Mouse (Mus musculus) left cerebral cortex, adult 2 months (tissue): ENCODE results near the gene Csdc2. TPM values are rescaled to one million over a fixed set of nuclear protein-coding genes. Genes with fewer than 3 reads are reported as not detected.

ENCODE experiments used
- DNase-seq, 2 experiments: peaks; one replicate each; pipeline ENCODE4 v3.0.0; 2021 to 2022; ENCODE audit warnings: low spot score in 2 of 2, mixed read lengths in 1 of 2; ENCODE audit errors: extremely low spot score in 1 of 2
- H3K27ac ChIP-seq: fragments of 200-600 bp; 2 replicates; pipeline ENCODE4 v1.8.1; 2022
- H3K4me3 ChIP-seq: fragments of 200-600 bp; 2 replicates; pipeline ENCODE4 v1.8.1; 2022
- CTCF ChIP-seq: fragments of 200-600 bp; IDR thresholded peaks from 2 replicates; pipeline ENCODE4 v1.8.1; 2022; ENCODE audit warnings: antibody characterized with exemption, mild to moderate bottlenecking, moderate library complexity
- intact Hi-C: fragments of 180-260 bp; cut with DNase I; formaldehyde crosslinking; loops from one replicate; pipeline ENCODE4 v1.15.1; 2025
- total RNA-seq, 2 experiments: library from RNA; stranded (reverse); gene quantifications; 2 replicates each; pipeline ENCODE4 v1.2.3; 2021

Csdc2 gene
- total RNA-seq, 2 experiments from 2014 or later = 91.2 to 97.6 TPM

GRCm38 (mm10) chr15:81926446-81926822, 10.1 kb upstream of the Csdc2 start:
- peak overlapping the region; percentile 28; the same call in 1 of the 2 replicates for H3K27ac ChIP-seq
- DNase-seq = no peak
- TF ChIP-seq CTCF = no peak
- H3K4me3 ChIP-seq = no peak overlapping the region
- intact Hi-C loops = no loop called here

- no peak for DNase-seq
- H3K4me3 ChIP-seq = no peak overlapping the region
- intact Hi-C loops = no loop called here
- no peak for TF ChIP-seq CTCF
- H3K27ac ChIP-seq = no peak overlapping the region
Observed at GRCm38 (mm10) chr15:81927741-81928140, 8.8 kb upstream of the Csdc2 start.

GRCm38 (mm10) chr15:81928277-81928676, 8.3 kb upstream of the Csdc2 start:
- intact Hi-C loops = no loop called here
- DNase-seq = no peak
- Histone ChIP-seq H3K4me3 (no peak overlapping the region), H3K27ac (no peak overlapping the region; the same call in 1 of the 2 replicates)
- TF ChIP-seq CTCF = no peak

- no peak overlapping the region for H3K4me3 ChIP-seq
- H3K27ac ChIP-seq = no peak overlapping the region
- TF ChIP-seq CTCF = no peak
- intact Hi-C loops = no loop called here
- DNase-seq = peak; percentile 74 to 76
Observed at GRCm38 (mm10) chr15:81932951-81933470, 3.5 kb upstream of the Csdc2 start.

- intact Hi-C loops = no loop called here
- TF ChIP-seq CTCF = no peak
- no peak overlapping the region for H3K27ac ChIP-seq
- no peak for DNase-seq
- no peak overlapping the region for H3K4me3 ChIP-seq
Observed at GRCm38 (mm10) chr15:81933986-81934385, 2.6 kb upstream of the Csdc2 start.

- Histone ChIP-seq H3K4me3 (peak overlapping the region; percentile 64), H3K27ac (peak overlapping the region; percentile 87)
- no peak for TF ChIP-seq CTCF
- no peak for DNase-seq
- intact Hi-C loops = no loop called here
Observed at GRCm38 (mm10) chr15:81935869-81936637, 506 bp upstream of the Csdc2 start.

- Histone ChIP-seq H3K4me3 (peak overlapping the region; percentile 64), H3K27ac (peak overlapping the region; percentile 87)
- intact Hi-C loops = no loop called here
- no peak for TF ChIP-seq CTCF
- peak; percentile 75 for DNase-seq
Observed at GRCm38 (mm10) chr15:81937098-81937972, 776 bp downstream of the Csdc2 start.

GRCm38 (mm10) chr15:81938246-81938645, 1.7 kb downstream of the Csdc2 start:
- peak overlapping the region; percentile 64 for H3K4me3 ChIP-seq
- H3K27ac ChIP-seq = peak overlapping the region; percentile 87
- no peak for DNase-seq
- TF ChIP-seq CTCF = peak; percentile 61
- intact Hi-C loops = loop anchor here (2.0 kb wide), 2 partner anchors 19 to 53 kb away; no protein-coding TSS in a partner anchor

GRCm38 (mm10) chr15:81939157-81939715, 2.7 kb downstream of the Csdc2 start:
- peak overlapping the region; percentile 19; the same call in 1 of the 2 replicates for H3K27ac ChIP-seq
- intact Hi-C loops = loop anchor here (2.0 kb wide), 2 partner anchors 18 to 52 kb away; no protein-coding TSS in a partner anchor
- H3K4me3 ChIP-seq = no peak overlapping the region
- no peak for TF ChIP-seq CTCF
- DNase-seq = no peak

- Histone ChIP-seq H3K4me3 (no peak overlapping the region), H3K27ac (peak overlapping the region; percentile 19; the same call in 1 of the 2 replicates)
- intact Hi-C loops = loop anchor here (2.0 kb wide), 2 partner anchors 17 to 51 kb away; no protein-coding TSS in a partner anchor
- no peak for DNase-seq
- no peak for TF ChIP-seq CTCF
Observed at GRCm38 (mm10) chr15:81939774-81940173, 3.2 kb downstream of the Csdc2 start.

- no peak for TF ChIP-seq CTCF
- DNase-seq = no peak
- Histone ChIP-seq H3K4me3 (no peak overlapping the region), H3K27ac (no peak overlapping the region)
- intact Hi-C loops = no loop called here
Observed at GRCm38 (mm10) chr15:81940219-81940618, 3.7 kb downstream of the Csdc2 start.
